Mouse (Mus musculus): Measurements from ENCODE around the gene Vars. TPM values are rescaled to one million over a fixed set of nuclear protein-coding genes. Genes with fewer than 3 reads are reported as not detected.

Vars gene
- polyA plus RNA-seq, 1 experiment, result 261 TPM

GRCm38 (mm10) chr17:35055691-35056495, 55.1 kb downstream of the Vars start:
- Histone ChIP-seq H3K4me1 (ENCODE audit: control insufficient read depth, insufficient read depth, low read length) (peaks cover 25% of the 10 kb centered on the region), H3K27me3 (ENCODE audit: control insufficient read depth, insufficient read depth, low read length) (no peaks in the 10 kb centered on the region), H3K4me3 (ENCODE audit: control insufficient read depth, low read depth, low read length) (no peak overlapping the region), H3K27ac (ENCODE audit: control insufficient read depth, insufficient read depth, low read depth, low read length) (no peak overlapping the region; the same call in 1 of the 2 replicates), H3K36me3 (ENCODE audit: control insufficient read depth, insufficient read depth, low read length) (no peaks in the 10 kb centered on the region)
- TF ChIP-seq CTCF (IDR thresholded peaks at IDR 0.05; ENCODE audit: control insufficient read depth, insufficient read depth, insufficient replicate concordance, low read depth, low read length) (no peak), POLR2A (IDR thresholded peaks at IDR 0.05; ENCODE audit: control insufficient read depth, low read depth, low read length) (no peak)

- no peaks in the 10 kb centered on the region for H3K27me3 ChIP-seq (ENCODE audit: control insufficient read depth, insufficient read depth, low read length)
- TF ChIP-seq POLR2A (IDR thresholded peaks at IDR 0.05; ENCODE audit: control insufficient read depth, low read depth, low read length) (no peak), CTCF (IDR thresholded peaks at IDR 0.05; ENCODE audit: control insufficient read depth, insufficient read depth, insufficient replicate concordance, low read depth, low read length) (no peak)
- no peak overlapping the region for H3K27ac ChIP-seq (ENCODE audit: control insufficient read depth, insufficient read depth, low read depth, low read length)
- H3K4me3 ChIP-seq (ENCODE audit: control insufficient read depth, low read depth, low read length), result no peak overlapping the region
- peaks cover 18% of the 10 kb centered on the region for H3K4me1 ChIP-seq (ENCODE audit: control insufficient read depth, insufficient read depth, low read length)
- H3K36me3 ChIP-seq (ENCODE audit: control insufficient read depth, insufficient read depth, low read length), result no peaks in the 10 kb centered on the region
Measured at GRCm38 (mm10) chr17:35057090-35057489, 56.3 kb downstream of the Vars start.

DNA sequence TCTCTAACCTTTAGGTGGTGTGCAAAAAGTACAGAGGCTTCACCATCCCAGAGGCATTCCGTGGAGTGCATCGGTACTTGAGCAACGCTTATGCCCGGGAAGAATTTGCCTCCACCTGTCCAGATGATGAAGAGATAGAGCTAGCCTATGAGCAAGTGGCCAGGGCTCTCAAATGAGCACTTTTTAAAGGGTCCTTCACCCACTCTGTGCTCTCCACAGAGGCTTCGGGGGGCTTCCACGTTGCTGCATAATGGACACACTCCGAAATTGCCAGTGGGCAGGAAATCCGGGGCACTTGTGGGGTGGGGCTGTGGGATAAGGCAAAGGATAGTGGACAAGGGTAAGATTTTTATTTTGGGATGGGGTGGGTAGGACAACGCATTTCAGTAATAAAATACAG, 57.5 kb downstream of the Vars start:
- H3K4me3 ChIP-seq (ENCODE audit: control insufficient read depth, low read depth, low read length), result no peak overlapping the region
- no peaks in the 10 kb centered on the region for H3K36me3 ChIP-seq (ENCODE audit: control insufficient read depth, insufficient read depth, low read length)
- H3K27ac ChIP-seq (ENCODE audit: control insufficient read depth, insufficient read depth, low read depth, low read length), result no peak overlapping the region
- no peak for TF ChIP-seq POLR2A (IDR thresholded peaks at IDR 0.05; ENCODE audit: control insufficient read depth, low read depth, low read length)
- H3K4me1 ChIP-seq (ENCODE audit: control insufficient read depth, insufficient read depth, low read length), result peaks cover 21% of the 10 kb centered on the region
- H3K27me3 ChIP-seq (ENCODE audit: control insufficient read depth, insufficient read depth, low read length), result no peaks in the 10 kb centered on the region

DNA sequence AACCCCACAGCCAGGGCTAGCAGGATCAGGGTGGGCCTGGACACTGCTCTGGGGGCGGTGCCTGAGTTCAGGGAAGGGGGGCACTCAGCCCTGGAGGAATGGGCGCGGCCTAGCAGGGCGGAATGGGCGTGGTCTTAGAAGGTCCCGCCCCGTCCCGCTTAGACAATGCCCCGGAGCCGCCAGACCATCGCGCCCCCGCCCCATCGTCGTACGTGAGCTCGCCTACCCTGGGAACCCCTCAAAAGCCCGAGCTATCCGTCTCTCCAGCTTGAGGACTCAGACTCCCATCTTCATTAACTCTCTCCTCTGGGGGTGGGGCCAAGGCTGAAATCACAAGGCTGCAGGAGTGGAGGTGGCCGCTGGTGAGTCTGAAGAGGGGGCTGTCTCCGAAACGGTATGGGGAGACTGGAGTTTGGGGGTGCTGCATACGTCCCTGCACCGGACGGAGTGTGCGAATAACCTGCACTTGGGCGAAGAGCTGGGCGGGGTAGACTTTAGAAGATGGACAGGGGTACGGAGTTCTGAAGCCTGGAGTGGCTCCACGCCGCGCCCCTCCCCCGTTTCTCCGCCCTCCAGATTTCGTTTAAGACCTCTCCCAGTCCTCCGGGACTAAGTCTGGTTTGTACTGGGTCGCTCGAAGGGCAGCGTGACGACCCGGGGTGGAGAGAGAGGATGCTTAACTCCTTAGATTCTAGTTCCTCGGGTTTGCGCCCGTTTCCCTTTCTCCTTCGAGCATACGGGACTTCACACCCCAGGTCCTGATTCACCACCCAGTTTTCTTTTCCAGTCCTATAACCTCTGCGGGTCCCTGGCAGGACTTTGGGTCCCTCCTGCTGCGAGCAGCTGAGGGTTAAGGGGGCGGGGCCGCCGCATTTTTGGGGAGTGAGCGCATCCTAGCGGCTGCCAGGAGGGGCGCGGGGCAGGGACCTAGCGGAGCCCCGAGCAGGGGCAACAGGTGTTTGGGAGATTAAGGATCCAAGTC, 58.4 kb downstream of the Vars start, which contains the start of gene Ddah2:
Gene Ddah2, plus strand, starts transcription at position 125 of the 982 bp plus-strand sequence.
- Histone ChIP-seq H3K27me3 (ENCODE audit: control insufficient read depth, insufficient read depth, low read length) (no peaks in the 10 kb centered on the region), H3K36me3 (ENCODE audit: control insufficient read depth, insufficient read depth, low read length) (no peaks in the 10 kb centered on the region), H3K27ac (ENCODE audit: control insufficient read depth, insufficient read depth, low read depth, low read length) (peak within 1 kb of the TSS; percentile 50), H3K4me1 (ENCODE audit: control insufficient read depth, insufficient read depth, low read length) (peaks cover 23% of the 10 kb centered on the region), H3K4me3 (ENCODE audit: control insufficient read depth, low read depth, low read length) (peak within 1 kb of the TSS; percentile 84)
- TF ChIP-seq POLR2A (IDR thresholded peaks at IDR 0.05; ENCODE audit: control insufficient read depth, low read depth, low read length), result no peak; the same call in 1 of the 2 replicates
- TF ChIP-seq CTCF (IDR thresholded peaks at IDR 0.05; ENCODE audit: control insufficient read depth, insufficient read depth, insufficient replicate concordance, low read depth, low read length), result 0 out of 2 replicates have a peak, but pooled peaks have one; percentile 25

GRCm38 (mm10) chr17:35060071-35060470, 59.3 kb downstream of the Vars start:
- TF ChIP-seq CTCF (IDR thresholded peaks at IDR 0.05; ENCODE audit: control insufficient read depth, insufficient read depth, insufficient replicate concordance, low read depth, low read length) (no peak), POLR2A (IDR thresholded peaks at IDR 0.05; ENCODE audit: control insufficient read depth, low read depth, low read length) (no peak)
- Histone ChIP-seq H3K27me3 (ENCODE audit: control insufficient read depth, insufficient read depth, low read length) (0 out of 2 replicates have a peak, but pooled peaks cover 2% of the 10 kb centered on the region), H3K27ac (ENCODE audit: control insufficient read depth, insufficient read depth, low read depth, low read length) (no peak overlapping the region), H3K4me3 (ENCODE audit: control insufficient read depth, low read depth, low read length) (peak overlapping the region; percentile 84), H3K36me3 (ENCODE audit: control insufficient read depth, insufficient read depth, low read length) (no peaks in the 10 kb centered on the region), H3K4me1 (ENCODE audit: control insufficient read depth, insufficient read depth, low read length) (peaks cover 28% of the 10 kb centered on the region)

GRCm38 (mm10) chr17:35060737-35061297, 60.0 kb downstream of the Vars start:
- Histone ChIP-seq H3K27me3 (ENCODE audit: control insufficient read depth, insufficient read depth, low read length) (peaks cover 5% of the 10 kb centered on the region; the same call in 1 of the 2 replicates), H3K4me1 (ENCODE audit: control insufficient read depth, insufficient read depth, low read length) (peaks cover 34% of the 10 kb centered on the region), H3K4me3 (ENCODE audit: control insufficient read depth, low read depth, low read length) (peak overlapping the region; percentile 84; the same call in 1 of the 2 replicates), H3K27ac (ENCODE audit: control insufficient read depth, insufficient read depth, low read depth, low read length) (no peak overlapping the region), H3K36me3 (ENCODE audit: control insufficient read depth, insufficient read depth, low read length) (no peaks in the 10 kb centered on the region)
- TF ChIP-seq CTCF (IDR thresholded peaks at IDR 0.05; ENCODE audit: control insufficient read depth, insufficient read depth, insufficient replicate concordance, low read depth, low read length) (no peak), POLR2A (IDR thresholded peaks at IDR 0.05; ENCODE audit: control insufficient read depth, low read depth, low read length) (no peak)
